Mouse (Mus musculus) c-Kit-positive CD71-positive TER-119-negative erythroid progenitor cells, embryonic 14.5 days (primary cell): ENCODE data around the gene Vps41.
A peak's percentile ranks its signal among the peaks of the same experiment; 100 is the strongest.

Source experiments
- DNase-seq: peaks from one replicate; pipeline ENCODE4 v3.0.0-alpha.2; 2013; ENCODE audit warnings: low read depth

Gene Vps41

DNA sequence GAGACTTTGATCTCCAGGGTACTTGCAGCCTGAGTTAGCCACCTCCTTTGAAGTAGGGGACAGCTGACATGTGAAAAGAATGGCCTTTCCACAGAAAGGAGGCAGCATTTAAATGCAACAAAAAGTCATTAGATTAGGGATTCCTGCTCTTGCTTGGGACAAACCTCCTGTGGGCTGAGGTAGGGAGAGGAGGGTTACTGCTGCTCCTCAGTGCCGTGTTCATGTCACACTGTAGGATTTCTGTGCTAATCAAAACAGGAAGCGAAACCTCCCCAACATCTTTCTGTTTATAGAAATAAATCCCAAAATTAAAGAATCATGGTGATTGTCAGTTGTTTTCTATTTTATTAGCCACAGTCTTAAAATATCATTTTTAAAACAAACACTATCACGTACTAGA, 77.4 kb downstream of the Vps41 start:
- no peak for DNase-seq

DNA sequence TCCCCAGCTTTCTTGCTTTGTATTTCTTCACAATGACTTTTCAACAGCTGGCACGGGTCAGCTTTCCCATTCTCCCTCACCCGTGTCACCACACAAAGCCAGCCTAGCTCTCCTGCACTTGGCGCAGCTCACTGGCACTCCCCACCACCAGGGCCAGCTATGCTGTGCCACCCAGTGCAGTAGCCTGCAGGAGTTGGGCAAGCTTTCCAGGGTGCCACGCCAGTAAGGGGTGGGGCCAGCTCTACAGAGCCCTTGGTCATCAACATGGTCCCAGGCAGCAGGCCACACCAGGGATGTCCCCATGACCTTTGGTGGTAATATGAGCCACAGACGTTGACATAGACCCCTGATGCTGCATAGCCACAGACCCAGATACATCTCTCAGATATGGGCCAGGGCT, 80.5 kb downstream of the Vps41 start:
- DNase-seq, result no peak

DNA sequence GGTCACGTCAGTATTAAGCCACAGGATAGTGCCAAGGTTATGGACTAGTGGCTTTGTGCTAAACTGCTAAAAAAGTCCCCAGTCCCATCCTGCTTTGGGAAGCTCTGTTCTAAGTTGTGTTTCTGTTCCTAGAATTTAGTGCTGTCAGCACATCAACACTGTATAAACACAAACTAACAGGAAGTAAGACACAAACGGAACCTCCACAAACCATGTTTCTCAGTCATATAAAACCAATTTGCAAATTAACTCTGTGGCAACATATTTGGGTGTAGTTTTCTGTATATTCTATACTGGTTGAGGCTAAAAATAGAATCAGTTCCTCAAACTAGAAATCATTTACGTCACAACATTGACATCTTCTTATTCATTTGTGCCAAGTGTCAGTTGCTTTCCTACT, 83.3 kb downstream of the Vps41 start:
- no peak for DNase-seq

DNA sequence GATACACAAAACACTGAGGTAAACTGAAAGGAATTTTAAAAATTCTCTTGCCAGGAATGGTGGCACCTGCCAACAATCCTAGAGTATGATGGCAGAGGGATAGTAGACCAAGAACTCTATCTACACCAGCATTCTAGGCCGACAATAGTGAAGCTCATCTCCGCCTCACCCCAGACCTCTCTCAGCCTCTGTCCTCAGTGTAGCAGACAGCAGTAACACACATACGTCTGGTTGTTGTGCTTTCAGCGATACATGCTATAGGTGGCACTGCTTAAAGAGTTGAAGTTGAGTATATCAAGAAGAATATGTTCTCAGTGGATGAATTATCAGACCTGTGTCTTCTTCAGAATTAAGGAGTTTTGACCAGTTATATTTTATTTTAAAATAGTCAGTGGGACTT, 92.4 kb downstream of the Vps41 start:
- no peak for DNase-seq

DNA sequence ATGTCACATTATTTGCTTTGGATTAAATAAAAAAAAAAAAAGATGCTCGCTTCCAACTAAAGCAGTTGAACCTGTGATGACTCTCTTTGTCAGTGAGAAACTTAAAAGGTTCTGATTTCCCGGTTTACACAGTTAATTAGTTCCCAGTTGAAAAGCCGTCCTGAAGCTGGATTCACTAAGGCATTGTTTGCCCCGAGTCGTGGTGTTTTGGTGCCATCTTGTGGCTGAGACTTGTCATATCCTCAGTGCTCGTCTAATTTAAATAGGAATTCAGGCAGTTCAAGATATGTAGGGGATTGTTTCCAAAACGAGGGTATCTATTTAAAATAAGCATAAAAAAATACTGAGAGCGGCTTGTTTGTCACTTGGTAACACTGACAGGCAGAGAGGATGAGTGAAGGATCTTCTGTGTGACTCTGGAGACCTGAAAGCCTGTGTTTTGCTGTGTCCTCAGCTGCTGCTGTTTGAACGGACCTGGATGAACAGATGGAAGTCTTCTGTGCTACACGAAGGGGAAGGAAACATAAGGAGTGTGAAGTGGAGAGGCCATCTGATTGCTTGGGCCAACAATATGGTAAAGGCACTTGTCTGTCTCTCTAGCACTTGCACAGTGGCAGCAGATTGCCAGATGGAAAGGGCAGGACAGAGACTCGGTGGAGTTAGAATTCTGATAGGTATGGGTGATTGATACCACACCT, 93.0 kb downstream of the Vps41 start:
- peak; percentile 44 for DNase-seq

DNA sequence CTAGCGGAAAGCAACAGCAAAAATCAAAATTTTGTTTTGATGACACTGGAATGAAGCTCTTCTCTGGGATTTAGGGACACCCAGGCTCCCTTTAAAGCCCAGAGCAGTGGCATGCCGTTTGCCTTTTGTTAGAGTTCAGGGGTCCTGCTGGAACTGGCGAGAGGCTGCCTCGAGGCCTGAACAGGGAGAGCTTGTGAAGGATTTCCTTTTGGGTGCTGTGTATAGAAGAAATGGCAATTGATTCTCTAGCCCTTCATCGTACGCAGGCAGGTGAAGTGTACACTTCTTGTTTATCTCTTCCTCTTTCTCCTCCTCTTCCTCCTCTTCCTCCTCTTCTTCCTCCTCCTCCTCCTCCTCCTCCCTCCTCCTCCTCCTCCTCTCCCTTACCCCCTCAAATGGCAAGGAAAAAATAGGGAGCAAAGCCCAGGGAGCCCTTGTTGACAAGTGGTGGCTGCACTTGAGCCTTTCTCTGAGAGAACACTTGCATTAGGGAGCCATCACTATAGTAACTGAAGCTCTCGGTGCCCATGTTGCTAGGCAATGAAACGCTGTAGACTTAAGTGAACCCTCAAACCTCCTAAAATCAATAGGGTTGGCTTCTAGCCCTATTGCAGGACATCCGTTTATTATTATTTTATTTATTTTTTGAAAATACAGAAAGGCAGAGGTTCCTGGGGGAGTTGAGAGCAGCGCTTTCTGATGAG, 107.5 kb downstream of the Vps41 start:
- no peak for DNase-seq

DNA sequence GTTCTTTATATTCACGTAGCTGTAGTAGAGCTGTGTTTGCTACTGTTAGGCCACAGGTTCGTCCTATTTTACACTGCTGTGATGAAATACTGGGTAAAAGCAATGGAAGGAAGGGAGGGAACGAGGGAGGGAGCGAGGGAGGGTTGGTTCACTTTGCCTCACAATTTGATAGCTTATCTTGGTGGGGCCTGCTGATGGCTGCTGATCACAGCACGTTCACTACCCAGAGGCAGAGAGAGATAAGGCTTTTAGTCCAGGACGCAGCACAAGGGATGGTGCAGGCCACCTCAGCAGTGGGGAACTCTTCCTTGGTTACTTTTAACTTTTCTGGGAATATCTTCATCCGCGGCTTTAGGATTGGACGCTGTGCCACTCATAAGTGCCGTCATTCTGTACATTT, 109.9 kb downstream of the Vps41 start:
- peak; percentile 16 for DNase-seq

DNA sequence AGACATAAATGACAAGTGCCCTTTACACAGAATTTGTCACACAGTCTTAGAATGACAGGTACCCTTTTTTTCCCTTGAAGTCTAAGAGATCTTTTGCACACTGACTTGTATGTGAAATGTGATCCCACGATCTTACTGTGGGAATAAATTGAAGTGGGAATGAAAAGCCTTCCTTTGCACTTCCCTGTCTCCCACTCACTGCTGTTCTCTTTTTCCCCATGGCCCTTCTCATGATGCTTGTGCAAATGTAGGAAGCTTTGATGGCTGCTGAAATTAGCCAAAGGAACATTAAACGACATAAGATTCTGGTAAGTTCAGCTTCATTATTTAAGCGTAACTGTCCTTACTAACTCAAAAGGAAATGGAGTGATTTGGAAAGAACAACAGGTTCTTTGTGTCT, 113.4 kb downstream of the Vps41 start:
- no peak for DNase-seq

DNA sequence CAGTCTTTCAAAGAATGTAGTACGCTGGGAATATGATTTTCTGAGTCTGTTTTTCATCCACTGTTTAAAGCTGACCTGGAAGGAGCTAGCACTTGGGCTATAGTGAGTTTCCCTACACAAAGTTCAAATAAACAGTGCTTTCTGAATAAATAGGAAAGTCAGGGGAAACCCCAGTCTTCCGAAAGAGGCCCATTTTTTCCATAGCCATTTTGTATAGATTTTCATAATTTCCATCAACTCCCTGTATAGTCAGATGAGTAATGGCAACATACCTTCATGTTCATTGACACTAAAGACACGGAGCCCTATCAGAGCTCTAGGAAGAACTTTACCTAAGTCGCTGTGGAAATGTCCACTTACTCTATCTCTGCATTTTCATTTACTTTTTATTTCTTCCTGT, 122.1 kb downstream of the Vps41 start:
- no peak for DNase-seq

DNA sequence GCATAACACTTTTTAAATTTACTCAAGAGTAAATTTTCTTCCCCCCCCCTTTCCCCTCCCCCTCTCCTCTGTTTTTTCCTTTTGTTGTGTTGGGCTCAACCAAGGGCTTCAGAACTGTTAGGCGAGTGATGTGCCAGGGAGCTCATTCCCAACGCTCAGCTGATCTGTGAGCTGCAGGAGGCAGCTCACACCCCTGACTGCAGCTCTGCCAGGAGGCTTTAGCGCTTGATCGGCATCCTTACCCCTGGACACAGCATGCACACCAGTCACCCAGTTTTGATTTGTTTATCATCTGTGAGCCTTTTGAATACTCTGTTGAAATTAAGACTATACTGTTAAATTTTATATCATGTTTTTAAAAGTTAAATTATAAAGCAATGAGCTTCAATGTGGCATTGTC, 123.3 kb downstream of the Vps41 start:
- DNase-seq, result no peak

DNA sequence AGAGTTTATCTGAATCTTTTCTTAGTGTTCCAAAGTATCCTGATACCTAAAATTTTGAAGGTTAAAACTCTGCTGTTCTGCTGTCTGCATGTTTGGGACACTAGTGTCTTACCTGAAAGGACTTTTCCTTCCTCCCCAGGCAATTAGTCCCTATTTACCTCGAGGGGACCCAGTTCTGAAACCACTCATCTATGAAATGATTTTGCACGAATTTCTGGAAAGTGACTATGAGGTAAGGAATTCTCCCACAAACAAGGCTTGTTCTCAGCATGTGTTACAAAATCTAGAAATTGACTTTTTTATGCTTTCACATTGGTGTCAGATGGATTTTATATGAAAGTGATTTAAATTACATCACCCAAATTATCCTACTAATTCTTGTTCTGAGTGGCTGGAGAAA, 123.9 kb downstream of the Vps41 start:
- no peak for DNase-seq

DNA sequence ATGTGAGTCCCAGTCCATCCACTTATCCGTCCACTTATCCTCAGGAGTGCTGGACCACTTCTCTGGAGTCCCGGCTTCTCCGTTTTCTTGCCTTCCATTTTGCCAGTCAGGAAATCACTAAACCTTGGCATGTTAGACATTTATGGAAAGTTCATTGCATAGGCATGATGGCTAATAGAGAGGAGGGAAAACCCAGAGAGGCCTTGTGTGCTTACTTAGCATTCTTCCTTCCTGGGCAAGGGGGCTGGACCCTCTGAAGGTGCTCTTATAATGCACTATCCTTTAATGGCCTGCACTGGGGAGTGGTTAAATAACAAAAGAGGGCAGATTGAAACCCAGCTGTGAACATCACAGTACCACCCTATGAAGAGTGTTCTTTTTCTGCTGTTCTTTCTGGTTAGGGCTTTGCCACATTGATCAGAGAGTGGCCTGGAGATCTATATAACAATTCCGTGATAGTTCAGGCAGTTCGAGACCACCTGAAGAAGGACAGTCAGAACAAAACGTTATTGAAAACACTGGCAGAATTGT, 124.7 kb downstream of the Vps41 start:
- DNase-seq, result no peak

DNA sequence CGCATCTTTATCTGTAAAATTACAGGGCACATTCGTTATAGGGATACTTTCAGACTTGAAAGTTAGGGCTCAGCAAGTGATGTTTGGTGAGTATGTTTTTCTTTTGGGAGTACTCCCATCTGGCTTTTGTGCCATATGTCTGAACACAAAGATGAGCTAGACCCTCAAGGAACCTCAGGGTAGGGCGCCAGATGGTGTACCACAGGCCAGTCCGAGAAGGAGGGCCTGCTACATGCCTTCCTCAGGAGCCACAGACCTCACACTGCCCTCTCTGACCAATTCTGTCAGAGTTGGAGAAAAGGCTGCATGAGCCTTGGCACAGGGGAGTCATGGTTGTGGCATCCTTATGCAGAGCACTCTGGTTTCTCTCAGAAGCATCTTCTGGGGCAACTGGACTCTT, 125.5 kb downstream of the Vps41 start:
- no peak for DNase-seq

DNA sequence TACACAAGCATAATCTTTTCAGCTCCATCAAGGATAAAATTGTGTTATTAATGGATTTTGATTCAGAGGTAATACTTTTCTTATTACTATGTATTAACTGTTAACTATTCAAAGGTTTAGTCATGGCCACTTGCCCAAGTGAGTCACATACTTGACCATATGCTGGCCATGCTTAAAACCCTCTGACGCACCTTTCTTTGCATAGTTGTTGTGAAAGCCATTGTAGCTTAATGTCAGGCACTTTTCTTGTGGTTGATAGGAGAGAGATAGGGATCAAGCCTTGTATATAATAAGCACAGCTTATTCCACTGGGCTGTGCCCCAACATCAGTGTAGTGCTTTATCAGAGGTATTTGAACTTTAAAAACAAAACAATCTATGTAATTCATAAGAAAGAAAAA, 126.5 kb downstream of the Vps41 start:
- DNase-seq, result no peak

DNA sequence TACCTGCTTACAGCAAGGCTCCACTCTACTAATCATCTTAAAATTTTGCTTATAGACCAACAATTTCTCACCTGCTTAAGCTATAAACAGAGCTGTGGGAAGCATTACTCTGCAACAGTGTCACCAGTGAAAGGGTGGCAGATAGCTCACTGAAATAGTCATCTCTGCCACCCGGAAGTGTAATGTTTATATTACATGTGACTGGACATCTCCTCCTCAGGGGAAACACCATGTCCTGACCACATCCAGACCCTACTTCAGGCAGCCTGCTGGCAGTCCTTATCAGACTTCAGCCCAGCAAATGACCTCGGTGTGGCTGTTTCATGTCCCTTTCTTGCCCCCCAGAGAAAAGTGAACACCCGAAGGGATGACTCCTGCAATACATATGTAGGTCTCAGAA, 130.3 kb downstream of the Vps41 start:
- DNase-seq, result no peak

DNA sequence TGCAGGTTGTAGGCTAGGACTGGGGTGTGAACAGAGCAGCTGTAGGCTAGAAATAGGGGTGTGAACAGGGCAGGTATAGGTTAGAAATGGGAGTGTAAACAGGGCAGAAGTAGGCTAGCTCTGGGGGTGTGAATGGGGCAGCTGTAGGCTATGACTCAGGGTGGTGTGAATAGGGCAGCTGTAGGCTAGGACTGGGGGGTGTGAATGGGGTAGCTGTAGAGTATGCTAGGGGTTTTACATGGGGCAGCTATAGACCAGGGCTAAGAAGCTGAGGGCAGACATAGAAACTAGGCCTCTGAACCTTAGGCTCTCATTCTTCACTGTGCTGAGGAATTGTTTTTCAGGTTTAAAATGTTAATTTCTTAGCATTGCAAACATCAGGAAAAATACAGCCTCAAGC, 132.5 kb downstream of the Vps41 start:
- DNase-seq, result no peak

DNA sequence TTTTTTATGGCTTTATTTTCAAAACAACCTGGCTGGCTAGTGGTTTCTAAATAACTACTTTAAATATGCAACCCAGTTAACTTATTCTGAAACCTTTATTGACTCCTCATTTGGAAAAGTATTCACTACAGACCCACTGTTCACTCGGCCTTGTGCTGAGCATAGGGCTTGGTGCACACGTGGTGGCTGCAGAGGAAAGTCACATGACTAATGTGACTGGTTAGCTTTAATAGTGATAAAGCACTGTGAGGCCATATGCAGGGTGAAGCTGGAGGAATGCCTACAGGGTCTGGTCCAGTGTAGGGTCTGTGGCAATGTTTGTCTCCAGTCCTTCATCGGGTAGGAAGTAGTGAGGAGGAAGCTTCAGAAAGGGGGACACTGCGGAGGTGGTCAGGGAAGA, 134.1 kb downstream of the Vps41 start:
- DNase-seq, result no peak

DNA sequence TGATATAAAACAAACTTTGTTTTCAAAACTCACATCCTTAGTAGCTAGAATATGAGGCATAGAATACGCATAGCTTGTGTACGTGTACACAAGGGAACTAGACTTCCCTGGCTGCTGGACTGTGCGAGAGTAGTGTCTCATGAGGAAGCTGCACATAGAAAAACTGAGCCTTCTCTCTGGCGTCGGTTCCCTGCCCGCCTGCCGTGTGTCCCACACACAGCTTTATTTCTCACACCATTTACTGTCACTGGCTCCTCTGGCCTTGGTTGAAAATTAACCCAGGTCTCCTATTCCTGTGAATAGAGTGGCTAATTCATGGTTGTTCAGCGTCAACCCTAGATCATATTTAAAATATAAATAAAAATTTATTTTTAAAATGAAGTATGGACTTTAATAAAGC, 135.6 kb downstream of the Vps41 start:
- no peak for DNase-seq

DNA sequence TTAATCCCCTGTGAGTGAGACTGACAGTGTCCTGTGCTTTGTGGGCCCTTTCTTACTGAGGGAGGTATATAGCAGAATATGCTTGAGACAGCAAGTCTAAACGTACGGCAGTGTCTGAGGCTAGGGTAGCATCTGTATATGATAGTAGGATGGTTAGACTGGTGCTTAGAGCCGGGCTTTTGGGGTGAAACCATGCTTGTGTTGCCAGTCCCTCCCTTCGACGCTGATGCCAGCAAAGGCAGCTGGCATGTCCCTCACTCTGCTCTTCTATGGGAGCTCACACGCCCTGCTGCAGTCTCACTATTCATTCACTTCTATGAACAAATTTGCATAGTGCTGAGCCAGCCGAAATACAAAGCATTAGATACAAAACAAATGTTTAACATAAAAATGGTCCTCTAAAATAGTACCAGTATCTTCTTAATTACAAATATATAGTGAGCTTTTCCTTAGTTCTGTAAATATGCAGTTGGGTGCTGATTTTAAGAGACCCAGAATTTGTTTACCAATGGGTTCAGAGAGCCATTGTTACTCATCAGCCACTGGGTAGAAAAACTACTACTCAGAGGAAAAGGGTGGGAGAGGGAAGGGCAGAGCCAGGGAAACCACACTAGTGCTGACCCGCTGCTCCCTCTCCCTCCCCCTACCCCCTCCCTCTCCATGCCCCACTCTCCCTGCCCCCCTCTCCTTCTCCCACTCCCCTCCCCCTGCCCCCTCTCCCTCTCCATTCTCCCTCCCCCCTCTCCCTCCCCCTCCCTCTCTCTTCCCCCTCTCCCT, 139.1 kb downstream of the Vps41 start:
- no peak for DNase-seq

DNA sequence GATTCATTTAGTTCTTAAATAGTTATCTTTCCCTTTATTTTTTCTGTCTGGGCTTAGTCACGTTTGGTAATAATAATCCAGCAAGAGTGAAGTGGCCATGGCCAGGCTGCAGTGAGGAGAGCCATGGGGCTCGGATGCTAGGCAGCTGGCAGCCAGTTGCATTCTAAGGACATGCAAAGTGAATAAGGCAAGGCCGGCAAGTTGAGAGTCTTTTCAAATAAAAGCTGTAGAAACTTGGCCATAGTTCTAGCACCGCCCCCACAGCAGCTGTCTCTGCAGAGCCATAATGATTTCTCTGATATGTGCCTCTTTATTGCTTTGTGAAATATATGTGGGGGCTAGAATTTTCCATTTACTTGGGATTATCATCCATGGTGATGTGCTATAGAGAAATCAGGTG, 141.1 kb downstream of the Vps41 start:
- DNase-seq, result no peak

DNA sequence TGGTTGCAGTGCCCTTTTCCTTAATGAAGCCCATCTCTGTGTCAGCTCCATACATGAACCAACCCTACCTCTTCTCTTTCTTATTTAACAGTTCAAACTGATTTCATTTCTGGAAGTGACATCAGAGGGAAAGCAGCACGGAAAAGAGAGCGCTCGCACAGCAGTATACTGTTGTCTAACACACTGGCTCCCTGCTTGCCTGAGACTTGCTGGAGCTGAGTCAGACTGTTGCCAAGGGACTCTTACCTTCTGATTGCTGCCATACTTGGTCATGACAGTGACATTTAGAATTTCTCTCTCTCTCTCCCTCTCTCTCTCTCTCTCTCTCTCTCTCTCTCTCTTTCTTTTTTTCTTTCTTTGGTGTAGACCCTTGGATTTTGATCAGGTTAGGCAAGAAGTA, 142.3 kb downstream of the Vps41 start:
- no peak for DNase-seq

DNA sequence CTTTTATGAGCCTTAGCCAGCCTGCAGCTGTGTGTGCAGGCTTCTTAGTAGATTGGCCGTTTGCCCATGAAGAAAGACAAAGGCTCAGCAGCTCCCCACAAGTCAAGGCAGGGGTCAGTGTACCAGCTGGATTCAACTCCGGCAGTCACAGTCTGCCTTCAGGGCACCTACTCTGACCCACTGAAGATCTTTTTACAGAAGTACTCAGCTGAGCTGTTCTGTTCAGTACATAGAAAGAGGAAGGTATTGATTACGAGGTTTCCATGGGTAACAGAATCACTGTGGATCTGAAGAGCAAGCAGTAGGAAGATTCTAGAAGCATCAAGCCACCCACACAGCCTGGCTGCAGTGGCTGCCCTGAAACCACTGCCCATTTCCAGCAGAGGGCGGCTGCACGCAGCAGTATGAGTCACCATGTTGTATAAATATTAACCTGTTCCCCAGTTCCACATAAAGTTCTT, 151.0 kb downstream of the Vps41 start:
- no peak for DNase-seq

DNA sequence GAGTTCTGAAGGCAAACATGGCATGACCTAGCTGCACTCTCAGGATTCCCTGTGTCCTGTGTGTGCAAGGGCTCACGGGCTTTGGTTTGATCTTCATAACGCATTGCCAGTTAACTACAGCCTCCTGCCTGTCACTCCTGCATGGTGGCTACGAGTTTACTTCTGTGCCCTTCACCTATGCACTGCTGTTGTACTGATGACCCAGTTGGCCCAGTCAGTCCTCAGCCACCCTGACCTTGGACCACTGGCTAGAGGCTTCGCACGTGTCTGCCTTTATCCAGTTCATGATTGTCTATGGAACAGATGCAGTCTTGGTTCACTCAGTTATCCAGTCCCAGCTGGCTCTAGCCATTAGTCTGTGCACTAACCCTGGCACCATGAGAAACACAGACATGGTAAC, 151.7 kb downstream of the Vps41 start:
- no peak for DNase-seq
